Mouse (Mus musculus): ENCODE data around the gene Pds5b. TPM values are rescaled to one million over a fixed set of nuclear protein-coding genes. Genes with fewer than 3 reads are reported as not detected.
"Not testable (repeated sequence)": the region's sequence is repeated elsewhere in the genome, so short reads cannot be mapped to it uniquely, and the experiment has no call there.

The Pds5b gene
- total RNA-seq (2021), result 10 to 100 TPM; 16.7 to 18.4 TPM
- long read RNA-seq, experiment 1, full-length matches to known transcripts, result 1 of 9 reads
- long read RNA-seq, experiment 1, partial matches to known transcripts, result 2 of 9 reads
- long read RNA-seq, experiment 1, other reads (novel, unspliced or antisense), result 6 of 9 reads
- long read RNA-seq, experiment 2, full-length matches to known transcripts, result 1 of 4 reads
- long read RNA-seq, experiment 2, partial matches to known transcripts, result 1 of 4 reads
- long read RNA-seq, experiment 2, other reads (novel, unspliced or antisense), result 2 of 4 reads

DNA sequence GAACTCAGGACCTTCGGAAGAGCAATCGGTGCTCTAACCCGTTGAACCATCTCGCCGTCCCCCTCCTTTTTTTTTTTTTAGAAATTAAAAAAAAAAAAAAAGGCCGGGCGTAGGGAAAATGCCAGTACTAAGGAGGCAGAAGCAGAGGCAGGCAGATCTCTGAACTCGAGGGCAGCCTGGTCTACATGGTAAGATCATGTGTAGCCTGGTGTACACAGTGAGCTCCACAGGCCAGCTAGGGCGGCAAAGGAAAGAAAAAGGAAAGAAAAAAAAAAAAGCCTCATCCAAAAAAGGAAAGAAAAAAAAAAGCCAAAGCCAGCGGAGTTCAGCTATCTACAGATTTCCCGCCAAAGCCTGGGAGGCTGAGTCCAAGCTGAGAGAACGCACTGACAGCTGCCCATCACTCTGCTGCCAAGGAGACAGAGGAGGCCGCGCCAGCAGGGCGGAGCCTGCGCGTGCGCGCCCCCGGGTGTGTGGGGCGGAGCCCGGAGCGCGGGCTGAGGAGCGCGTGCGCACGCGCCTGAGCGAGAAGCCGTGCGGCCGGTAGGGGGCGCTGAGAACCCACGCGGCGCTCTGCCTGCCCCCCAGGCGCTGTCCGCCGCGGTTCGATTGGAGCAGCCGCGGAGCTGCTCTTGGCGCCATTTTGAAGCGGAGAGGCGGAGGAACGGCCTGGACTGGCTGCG lies at the start of gene Pds5b:
Gene Pds5b (plus strand): TSS at position 587 of the 683 bp plus-strand sequence.
- intact Hi-C loops (cut with DNase I), result loop anchor here (2.0 to 5.0 kb wide), 2 partner anchors 696 to 979 kb away; partner anchors contain the start of gene Rfc3
- peak; percentile 89 to 91 for DNase-seq

- DNase-seq, result no peak
- intact Hi-C loops (cut with DNase I), result no loop called here
Observed at GRCm38 (mm10) chr5:150625528-150625927, 48.0 kb upstream of the Pds5b start.

GRCm38 (mm10) chr5:150629272-150629671 lies 44.3 kb upstream of the Pds5b start:
- DNase-seq, result no peak
- intact Hi-C loops (cut with DNase I), result no loop called here

DNA sequence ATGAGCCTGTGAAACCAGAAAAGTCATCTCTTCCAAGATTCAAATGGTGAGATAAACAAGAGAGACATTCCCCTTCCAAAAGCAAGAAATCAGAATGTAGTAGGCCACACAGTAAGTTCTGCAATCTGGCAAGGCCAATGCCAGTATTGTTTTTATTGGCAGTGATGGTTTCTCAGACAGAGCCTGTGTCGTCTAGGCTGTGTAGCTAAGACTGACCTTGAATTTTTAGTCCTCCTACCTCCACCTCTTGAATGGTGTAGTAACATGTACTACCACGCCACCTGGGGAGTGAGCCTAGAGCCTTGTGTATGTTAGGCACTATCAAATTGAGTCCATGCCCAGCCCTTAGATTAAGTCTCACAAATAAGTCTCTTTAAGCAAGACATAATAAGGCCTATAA lies 43.8 kb upstream of the Pds5b start:
- DNase-seq, result no peak
- intact Hi-C loops (cut with DNase I), result no loop called here

GRCm38 (mm10) chr5:150641440-150641839 lies 32.1 kb upstream of the Pds5b start:
- no peak for DNase-seq
- intact Hi-C loops (cut with DNase I), result no loop called here

DNA sequence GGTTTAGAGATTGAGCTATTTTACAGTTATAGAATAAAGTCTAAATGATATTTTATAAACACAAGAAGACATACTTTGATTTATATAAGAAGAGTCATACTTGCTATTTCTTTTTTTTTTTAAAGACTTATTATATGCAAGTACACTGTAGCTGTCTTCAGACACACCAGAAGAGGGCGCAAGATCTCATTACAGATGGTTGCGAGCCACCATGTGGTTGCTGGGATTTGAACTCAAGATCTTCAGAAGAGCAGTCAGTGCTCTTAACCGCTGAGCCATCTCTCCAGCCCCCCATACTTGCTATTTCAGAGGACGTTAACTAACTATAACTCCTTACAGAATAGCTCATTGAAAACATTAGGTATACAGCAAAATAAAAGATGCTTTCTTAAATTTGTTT lies 30.1 kb upstream of the Pds5b start:
- DNase-seq; intact Hi-C loops (cut with DNase I): not testable (repeated sequence)

DNA sequence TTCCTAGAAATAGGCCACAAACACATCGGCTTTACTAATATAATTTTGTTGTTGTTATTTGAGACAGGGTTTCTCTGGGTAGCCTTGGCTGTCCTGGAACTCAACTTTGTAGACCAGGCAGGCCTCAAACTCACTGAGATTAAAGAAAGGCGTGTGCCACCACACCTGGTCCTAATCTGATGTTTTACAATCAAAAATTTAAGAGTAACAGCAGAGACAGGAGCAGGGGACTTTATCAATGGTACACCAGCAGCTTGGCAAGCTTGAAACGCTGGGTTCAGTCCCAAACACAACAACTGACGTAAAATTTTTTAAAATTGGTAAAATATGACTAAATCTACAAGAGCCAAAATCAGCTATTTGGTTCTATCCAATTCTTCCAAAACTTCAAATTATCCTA lies 28.6 kb upstream of the Pds5b start:
- no peak for DNase-seq
- intact Hi-C loops (cut with DNase I), result no loop called here

- DNase-seq, result no peak
- intact Hi-C loops (cut with DNase I), result no loop called here
Observed at GRCm38 (mm10) chr5:150652578-150652977, 21.0 kb upstream of the Pds5b start.

GRCm38 (mm10) chr5:150654548-150654947 lies 19.0 kb upstream of the Pds5b start:
- intact Hi-C loops (cut with DNase I), result no loop called here
- DNase-seq, result no peak

DNA sequence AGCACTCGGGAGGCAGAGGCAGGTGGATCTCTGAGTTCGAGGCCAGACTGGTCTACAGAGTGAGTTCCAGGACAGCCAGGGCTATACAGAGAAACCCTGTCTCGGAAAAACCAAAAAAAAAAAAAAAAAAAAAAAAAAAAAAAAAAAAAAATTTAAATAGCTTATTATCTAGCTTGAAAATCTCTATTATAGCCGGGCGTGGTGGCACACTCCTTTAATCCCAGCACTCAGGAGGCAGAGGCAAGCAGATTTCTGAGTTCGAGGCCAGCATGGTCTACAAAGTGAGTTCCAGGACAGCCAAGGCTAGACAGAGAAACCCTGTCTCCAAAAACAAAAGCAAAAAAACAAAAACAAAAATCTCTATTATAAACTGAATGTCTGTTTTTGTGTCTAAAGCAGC lies 14.1 kb upstream of the Pds5b start:
- DNase-seq; intact Hi-C loops (cut with DNase I): not testable (repeated sequence)

- DNase-seq, result not testable (repeated sequence)
- intact Hi-C loops (cut with DNase I), result loop anchor here (10.0 kb wide), 1 partner anchor 205 kb away; no protein-coding TSS in a partner anchor
Observed at GRCm38 (mm10) chr5:150660296-150660695, 13.2 kb upstream of the Pds5b start.

DNA sequence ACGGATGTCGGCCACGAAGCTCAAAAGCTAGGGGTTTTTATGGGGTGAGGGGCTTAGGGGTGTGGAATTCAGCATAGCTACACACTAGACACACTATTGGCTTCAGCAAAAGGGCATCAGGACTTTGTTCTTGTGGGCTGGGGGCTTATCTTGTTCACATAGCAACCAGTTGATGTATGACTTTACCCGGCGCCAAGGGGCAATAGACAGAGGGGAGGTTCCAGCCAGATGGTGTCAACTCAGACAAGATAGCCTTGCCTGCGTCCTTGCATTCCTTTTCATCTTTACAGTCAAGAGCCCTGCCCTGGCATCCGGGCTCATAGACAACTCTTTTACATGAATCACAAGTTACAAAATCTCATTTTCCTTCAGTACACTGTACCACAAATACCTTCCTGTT lies 9.6 kb upstream of the Pds5b start:
- DNase-seq, result not testable (repeated sequence)
- intact Hi-C loops (cut with DNase I), result loop anchor here (10.0 kb wide), 1 partner anchor 209 kb away; no protein-coding TSS in a partner anchor

DNA sequence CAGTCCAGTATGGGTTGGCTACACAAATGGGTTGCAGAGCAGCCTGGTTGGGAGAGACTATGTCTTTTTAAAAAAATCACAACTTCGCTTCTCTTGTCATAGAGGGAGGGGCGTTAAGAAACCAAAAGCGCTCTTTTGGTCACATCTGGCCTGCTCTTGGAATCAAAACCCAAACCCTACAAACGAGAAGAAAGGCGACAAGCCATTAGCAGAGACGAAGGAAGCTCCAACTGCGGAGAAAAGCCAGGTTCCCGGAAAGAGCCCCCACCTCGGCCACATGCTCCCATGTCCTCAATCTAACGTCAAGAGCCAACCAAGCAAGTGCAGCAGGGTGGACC lies 8.8 kb upstream of the Pds5b start:
- intact Hi-C loops (cut with DNase I), result loop anchor here (5.0 to 10.0 kb wide), 2 partner anchors 142 to 210 kb away; partner anchors contain the start of gene Brca2
- no peak for DNase-seq

- intact Hi-C loops (cut with DNase I), result loop anchor here (5.0 to 10.0 kb wide), 2 partner anchors 143 to 211 kb away; partner anchors contain the start of gene Brca2
- peak; percentile 87 to 89 for DNase-seq
Observed at GRCm38 (mm10) chr5:150665132-150665954, 8.2 kb upstream of the Pds5b start.

- intact Hi-C loops (cut with DNase I), result loop anchor here (5.0 to 10.0 kb wide), 2 partner anchors 144 to 211 kb away; partner anchors contain the start of gene Brca2
- not testable (repeated sequence) for DNase-seq
Observed at GRCm38 (mm10) chr5:150666133-150666739, 7.3 kb upstream of the Pds5b start, which contains the start of gene N4bp2l2. TSS of gene N4bp2l2 (minus strand) at chr5:150666183.

DNA sequence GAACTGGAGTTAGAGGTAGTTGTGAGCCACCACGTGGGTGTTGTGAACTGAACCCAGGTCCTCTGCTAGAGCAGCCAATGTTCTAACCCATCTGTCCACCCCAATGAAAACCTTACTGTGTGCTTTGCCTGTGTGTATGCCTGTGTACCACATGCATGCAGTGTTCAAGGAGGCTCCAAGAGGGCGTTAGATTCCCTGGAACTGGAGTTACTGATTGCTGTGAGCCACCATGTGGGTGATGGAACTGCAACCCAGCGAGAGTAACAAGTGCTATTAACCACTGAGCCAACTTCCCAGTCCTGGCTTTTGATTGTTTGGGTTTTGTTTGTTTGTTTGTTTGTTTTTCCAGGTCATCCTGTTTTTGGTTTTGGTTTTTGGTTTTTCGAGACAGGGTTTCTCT lies 4.8 kb upstream of the Pds5b start:
- intact Hi-C loops (cut with DNase I), result loop anchor here (5.0 to 10.0 kb wide), 2 partner anchors 146 to 214 kb away; partner anchors contain the start of gene Brca2

GRCm38 (mm10) chr5:150672343-150672742 lies 1.2 kb upstream of the Pds5b start:
- no peak for DNase-seq
- intact Hi-C loops (cut with DNase I), result loop anchor here (2.0 to 5.0 kb wide), 2 partner anchors 696 to 980 kb away; partner anchors contain the start of gene Rfc3

More for the DNA sequence above, 4.8 kb upstream of the Pds5b start:
- no peak for DNase-seq

- DNase-seq, result peak in 1 of 2 experiments; percentile 23
- intact Hi-C loops (cut with DNase I), result loop anchor here (2.0 to 5.0 kb wide), 2 partner anchors 695 to 978 kb away; partner anchors contain the start of gene Rfc3
Observed at GRCm38 (mm10) chr5:150673880-150674621, 512 bp downstream of the Pds5b start.

- no peak for DNase-seq
Observed at GRCm38 (mm10) chr5:150674866-150675265, 1.3 kb downstream of the Pds5b start.

More at GRCm38 (mm10) chr5:150674866-150675265, 1.3 kb downstream of the Pds5b start:
- intact Hi-C loops (cut with DNase I), result loop anchor here (5.0 kb wide), 2 partner anchors 37 to 977 kb away; partner anchors contain the start of gene Rfc3
